Mouse (Mus musculus): ENCODE data around the gene Frrs1.

GRCm38 (mm10) chr3:116841311-116841710 lies 18.0 kb upstream of the Frrs1 start:
- TF ChIP-seq CTCF (IDR thresholded peaks at IDR 0.05; ENCODE audit: low read depth): no peak
- TF ChIP-seq EP300 (IDR thresholded peaks at IDR 0.05; ENCODE audit: low read depth): no peak

All from liver, embryonic 14.5 days (tissue).